Mouse (Mus musculus) limb, embryonic 13.5 days (tissue): ENCODE data around the gene Mageb4. TPM values are rescaled to one million over a fixed set of nuclear protein-coding genes. Genes with fewer than 3 reads are reported as not detected.
"Not testable (repeated sequence)": the region's sequence is repeated elsewhere in the genome, so short reads cannot be mapped to it uniquely, and the experiment has no call there.

Experiments
- ATAC-seq: fragments of 200-750 bp; cut with Nextera tagmentation; 2 replicates; pipeline ENCODE4 v1.8.0; 2017; ENCODE audit warnings: low read depth, moderate number of reproducible peaks, moderate TSS enrichment; ENCODE audit not compliant: low FRiP score
- H3K27ac ChIP-seq: fragments of 300-500 bp; sonication (generic); 2 replicates; pipeline ENCODE4 v1.5.1; 2015; ENCODE audit warnings: inconsistent platforms, mild to moderate bottlenecking, moderate library complexity
- H3K27me3 ChIP-seq: fragments of 300-500 bp; sonication (generic); 2 replicates; pipeline ENCODE4 v1.6.1; 2015; ENCODE audit warnings: mild to moderate bottlenecking, inconsistent platforms
- H3K36me3 ChIP-seq: fragments of 300-500 bp; sonication (generic); 2 replicates; pipeline ENCODE4 v1.6.1; 2015; ENCODE audit warnings: inconsistent platforms, mild to moderate bottlenecking, moderate library complexity
- H3K4me1 ChIP-seq: fragments of 300-500 bp; sonication (generic); 2 replicates; pipeline ENCODE4 v1.6.1; 2015; ENCODE audit warnings: inconsistent platforms
- H3K4me2 ChIP-seq: fragments of 300-500 bp; sonication (generic); replicated peaks from 2 replicates; pipeline ENCODE4 v1.6.1; 2015; ENCODE audit warnings: inconsistent platforms, mild to moderate bottlenecking, moderate library complexity
- H3K4me3 ChIP-seq: fragments of 300-500 bp; sonication (generic); 2 replicates; pipeline ENCODE4 v1.5.1; 2015; ENCODE audit warnings: moderate library complexity, mild to moderate bottlenecking, inconsistent platforms
- H3K9ac ChIP-seq: fragments of 300-500 bp; sonication (generic); 2 replicates; pipeline ENCODE4 v1.6.1; 2015; ENCODE audit warnings: mild to moderate bottlenecking, inconsistent platforms
- H3K9me3 ChIP-seq: fragments of 300-500 bp; sonication (generic); 2 replicates; pipeline ENCODE4 v1.6.1; 2016; ENCODE audit warnings: inconsistent platforms
- WGBS: fragments of 180-500 bp; shearing (Covaris S2); methylation state at CpG from one replicate; pipeline ENCODE4 v1.1.7; 2015; 5-methylcytosine and 5-hydroxymethylcytosine counted together
- polyA plus RNA-seq: library from polyadenylated mRNA; unstranded; fragments of >200 nt; fragmentation: Nextera tagmentation; extraction: Ambion mirVana; gene quantifications from 2 replicates; pipeline ENCODE4 v1.2.1, GENCODE M21; 2015

Gene Mageb4
- not detected in 2 replicates for polyA plus RNA-seq

DNA sequence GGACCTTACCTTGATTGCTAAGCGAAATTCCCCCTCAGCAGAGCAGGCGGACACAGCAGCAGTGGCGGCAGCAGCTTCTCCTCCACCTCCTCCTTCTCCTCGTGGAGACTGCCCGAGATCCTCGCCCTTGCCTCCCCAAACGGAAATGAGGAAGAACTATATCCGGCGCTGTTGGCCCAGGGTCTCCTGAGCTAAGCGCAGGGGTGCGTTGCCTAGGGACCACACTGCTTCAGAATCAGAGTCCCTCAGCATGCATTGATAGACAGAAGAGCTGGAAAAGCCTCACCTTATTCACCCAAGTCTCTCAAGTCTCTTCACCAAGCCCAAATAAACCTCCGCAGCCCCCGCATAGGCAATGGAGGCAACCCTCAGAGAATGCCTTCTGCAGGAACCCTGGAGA is at the start of gene Mageb4:
Gene Mageb4 (minus strand): TSS at position 101 of the 400 bp plus-strand sequence.
- H3K9ac ChIP-seq, H3K4me3 ChIP-seq, H3K27me3 ChIP-seq, H3K27ac ChIP-seq, H3K4me1 ChIP-seq, H3K9me3 ChIP-seq, H3K36me3 ChIP-seq, H3K4me2 ChIP-seq, ATAC-seq: not testable (repeated sequence)
- WGBS: no CpG with 5 or more reads among the region's 13 CpGs

GRCm38 (mm10) chrX:86284597-86284996 is 20.3 kb downstream of the Mageb4 start:
- H3K4me2 ChIP-seq, H3K4me3 ChIP-seq, H3K27ac ChIP-seq, H3K9ac ChIP-seq, H3K9me3 ChIP-seq, H3K36me3 ChIP-seq, ATAC-seq, H3K4me1 ChIP-seq, H3K27me3 ChIP-seq: not testable (repeated sequence)
- WGBS: 55% methylated on average over 1 of the region's 2 CpGs

DNA sequence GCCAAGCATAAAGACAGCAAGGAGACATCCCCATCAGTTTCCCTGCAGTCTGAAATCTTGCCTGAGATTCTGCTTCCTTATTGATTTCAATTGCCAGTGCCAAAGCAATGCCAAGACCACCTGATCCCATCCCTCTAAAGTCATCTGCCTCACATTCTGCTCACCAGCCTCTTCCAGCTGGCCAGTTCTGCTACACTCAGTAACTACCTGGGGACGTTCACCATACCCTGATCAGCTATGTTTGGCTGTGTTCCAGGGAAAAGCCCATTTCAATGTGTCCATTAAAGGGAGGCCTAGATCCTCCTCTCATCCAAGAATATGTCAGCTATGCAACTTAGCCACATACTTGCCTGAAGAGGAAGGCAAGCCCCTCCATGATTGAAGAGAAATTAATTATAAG is 58.9 kb downstream of the Mageb4 start:
- not testable (repeated sequence) for H3K4me3 ChIP-seq, H3K9me3 ChIP-seq, H3K27ac ChIP-seq, H3K36me3 ChIP-seq, H3K4me2 ChIP-seq, H3K9ac ChIP-seq, H3K4me1 ChIP-seq, H3K27me3 ChIP-seq, ATAC-seq
- no CpG with 5 or more reads among the region's 1 CpGs for WGBS

- Histone ChIP-seq H3K4me3 (no peak overlapping the region), H3K9ac (no peak overlapping the region), H3K27ac (no peak overlapping the region), H3K4me2 (no peak overlapping the region), H3K4me1 (no peaks in the 10 kb centered on the region), H3K9me3 (no peaks in the 10 kb centered on the region), H3K36me3 (no peaks in the 10 kb centered on the region), H3K27me3 (no peaks in the 10 kb centered on the region)
- no peak for ATAC-seq
- 80% methylated on average over 1 of the region's 1 CpGs for WGBS
These were observed 67.6 kb downstream of the Mageb4 start for GRCm38 (mm10) chrX:86237246-86237645.

Other genes with a start within 250 kb of the Mageb4 start
- 0.17 and 0.20 TPM in 2 replicates for gene Nr0b1, start 113.3 kb downstream of the Mageb4 start, polyA plus RNA-seq